Mouse (Mus musculus) myocyte (in vitro differentiated cells): ENCODE measurements around the gene Pakap. TPM values are rescaled to one million over a fixed set of nuclear protein-coding genes. Genes with fewer than 3 reads are reported as not detected.

Experiments used
- H3K27me3 ChIP-seq: one replicate; pipeline ENCODE4 v1.6.1; 2011; ENCODE audit not compliant: control insufficient read depth, insufficient read depth, insufficient read length
- H3K36me3 ChIP-seq: one replicate; pipeline ENCODE4 v1.6.1; 2011; ENCODE audit not compliant: control insufficient read depth, insufficient read depth
- H3K4me2 ChIP-seq: one replicate; pipeline ENCODE4 v1.6.1; 2011; ENCODE audit warnings: low read depth, control low read depth
- H3K4me3 ChIP-seq: one replicate; pipeline ENCODE4 v1.5.1; 2011; ENCODE audit warnings: mild to moderate bottlenecking, control low read depth, moderate library complexity
- H3K79me2 ChIP-seq: one replicate; pipeline ENCODE4 v1.6.1; 2011; ENCODE audit not compliant: control insufficient read depth, insufficient read depth
- H3ac ChIP-seq: one replicate; pipeline ENCODE4 v1.6.1; 2011; ENCODE audit not compliant: control insufficient read depth, insufficient read length
- CEBPB ChIP-seq: IDR thresholded peaks from 2 replicates; pipeline ENCODE4 v1.6.1; 2011; ENCODE audit warnings: mild to moderate bottlenecking, moderate library complexity; ENCODE audit not compliant: poor library complexity, insufficient read depth, severe bottlenecking
- E2F4 ChIP-seq: IDR thresholded peaks from one replicate; pipeline ENCODE4 v1.6.1; 2011; ENCODE audit warnings: mild to moderate bottlenecking, control low read depth, moderate library complexity; ENCODE audit not compliant: insufficient read depth
- MAX ChIP-seq: IDR thresholded peaks from one replicate; pipeline ENCODE4 v1.6.1; 2011; ENCODE audit warnings: low read depth, mild to moderate bottlenecking, control low read depth
- MYOD1 ChIP-seq, 3 experiments: IDR thresholded peaks; one replicate each; pipeline ENCODE4 v1.6.1; 2011; ENCODE audit warnings: control low read depth in 2 of 3, low read depth in 2 of 3, mild to moderate bottlenecking in 2 of 3, moderate library complexity in 1 of 3; ENCODE audit not compliant: insufficient read length in 2 of 3, control insufficient read depth in 1 of 3
- MYOG ChIP-seq, 3 experiments: IDR thresholded peaks; one replicate each; pipeline ENCODE4 v1.6.1; 2011; ENCODE audit warnings: control low read depth in 2 of 3, low read depth in 2 of 3, mild to moderate bottlenecking in 2 of 3; ENCODE audit not compliant: insufficient read length in 2 of 3, control insufficient read depth in 1 of 3, insufficient read depth in 1 of 3
- POLR2A ChIP-seq: IDR thresholded peaks from one replicate; pipeline ENCODE4 v1.6.1; 2011; ENCODE audit warnings: low read depth, mild to moderate bottlenecking, control low read depth, moderate library complexity; ENCODE audit not compliant: insufficient read length
- POLR2AphosphoS2 ChIP-seq: IDR thresholded peaks from one replicate; pipeline ENCODE4 v1.6.1; 2011; ENCODE audit warnings: low read depth, control low read depth; ENCODE audit not compliant: insufficient read length
- REST ChIP-seq: IDR thresholded peaks from one replicate; pipeline ENCODE4 v1.6.1; 2011; ENCODE audit warnings: mild to moderate bottlenecking, control low read depth, moderate library complexity; ENCODE audit not compliant: insufficient read depth, insufficient read length
- SRF ChIP-seq: IDR thresholded peaks from one replicate; pipeline ENCODE4 v1.6.1; 2011; ENCODE audit warnings: low read depth; ENCODE audit not compliant: control insufficient read depth, insufficient read length
- TCF12 ChIP-seq: IDR thresholded peaks from one replicate; pipeline ENCODE4 v1.6.1; 2011; ENCODE audit warnings: mild to moderate bottlenecking, control low read depth; ENCODE audit not compliant: poor library complexity, insufficient read depth, severe bottlenecking
- TCF3 ChIP-seq: IDR thresholded peaks from one replicate; pipeline ENCODE4 v1.6.1; 2011; ENCODE audit warnings: low read depth, control low read depth; ENCODE audit not compliant: insufficient read length
- USF1 ChIP-seq: IDR thresholded peaks from one replicate; pipeline ENCODE4 v1.6.1; 2011; ENCODE audit warnings: low read depth, mild to moderate bottlenecking, control low read depth, moderate library complexity
- polyA plus RNA-seq: library from polyadenylated mRNA; unstranded; fragments of >200 nt; fragmentation: generic; extraction: Trizol; gene quantifications from one replicate; pipeline ENCODE4 v1.2.1, GENCODE M21; 2012; ENCODE audit warnings: missing spikeins

Gene Pakap
- polyA plus RNA-seq, 1 experiment = 6.5 TPM

GRCm38 (mm10) chr4:57637636-57638386 is 69.8 kb downstream of the Pakap start:
- TF ChIP-seq REST = no peak
- Histone ChIP-seq H3K4me3 (no peak overlapping the region), H3ac (no peak overlapping the region), H3K4me2 (peak overlapping the region; percentile 64), H3K36me3 (no peaks in the 10 kb centered on the region), H3K27me3 (no peaks in the 10 kb centered on the region), H3K79me2 (peaks cover 69% of the 10 kb centered on the region)

GRCm38 (mm10) chr4:57638941-57639340 is 71.0 kb downstream of the Pakap start:
- TF ChIP-seq SRF (no peak), TCF12 (no peak), TCF3 (no peak), POLR2AphosphoS2 (no peak), POLR2A (no peak), USF1 (no peak), MYOD1 (IDR thresholded peaks at IDR 0.05; ENCODE audit: control insufficient read depth in 1 of 3, insufficient read length in 2 of 3, low read depth in 2 of 3) (no peak), MAX (no peak), E2F4 (no peak), CEBPB (no peak), REST (no peak), MYOG (IDR thresholded peaks at IDR 0.05; ENCODE audit: control insufficient read depth in 1 of 3, insufficient read depth in 1 of 3, insufficient read length in 2 of 3, low read depth in 2 of 3) (no peak)
- H3K79me2 ChIP-seq = peaks cover 59% of the 10 kb centered on the region

GRCm38 (mm10) chr4:57640222-57640621 is 72.2 kb downstream of the Pakap start:
- Histone ChIP-seq H3ac (no peak overlapping the region), H3K36me3 (peaks cover 8% of the 10 kb centered on the region), H3K4me3 (no peak overlapping the region), H3K27me3 (no peaks in the 10 kb centered on the region), H3K4me2 (no peak overlapping the region), H3K79me2 (peaks cover 47% of the 10 kb centered on the region)
- TF ChIP-seq TCF3 = no peak
- TF ChIP-seq SRF = no peak
- no peak for TF ChIP-seq MAX
- TF ChIP-seq POLR2AphosphoS2 = no peak
- TF ChIP-seq REST = no peak
- TF ChIP-seq USF1 = no peak
- TF ChIP-seq POLR2A = no peak
- TF ChIP-seq MYOD1 (IDR thresholded peaks at IDR 0.05; ENCODE audit: control insufficient read depth in 1 of 3, insufficient read length in 2 of 3, low read depth in 2 of 3) = no peak
- no peak for TF ChIP-seq CEBPB
- TF ChIP-seq E2F4 = no peak
- no peak for TF ChIP-seq TCF12
- no peak for TF ChIP-seq MYOG (IDR thresholded peaks at IDR 0.05; ENCODE audit: control insufficient read depth in 1 of 3, insufficient read depth in 1 of 3, insufficient read length in 2 of 3, low read depth in 2 of 3)

More at GRCm38 (mm10) chr4:57638941-57639340, 71.0 kb downstream of the Pakap start:
- Histone ChIP-seq H3K27me3 (no peaks in the 10 kb centered on the region), H3K4me3 (no peak overlapping the region), H3K4me2 (no peak overlapping the region), H3ac (no peak overlapping the region), H3K36me3 (peaks cover 2% of the 10 kb centered on the region)

GRCm38 (mm10) chr4:57640971-57641370 is 73.0 kb downstream of the Pakap start:
- H3ac ChIP-seq = no peak overlapping the region
- no peak for TF ChIP-seq MYOD1 (IDR thresholded peaks at IDR 0.05; ENCODE audit: control insufficient read depth in 1 of 3, insufficient read length in 2 of 3, low read depth in 2 of 3)

GRCm38 (mm10) chr4:57650994-57651393 is 83.0 kb downstream of the Pakap start:
- TF ChIP-seq E2F4 = no peak
- TF ChIP-seq POLR2A = no peak
- TF ChIP-seq CEBPB = no peak
- no peak for TF ChIP-seq MAX
- TF ChIP-seq TCF12 = no peak
- TF ChIP-seq USF1 = no peak
- TF ChIP-seq MYOD1 (IDR thresholded peaks at IDR 0.05; ENCODE audit: control insufficient read depth in 1 of 3, insufficient read length in 2 of 3, low read depth in 2 of 3) = no peak
- TF ChIP-seq TCF3 = no peak
- no peak for TF ChIP-seq MYOG (IDR thresholded peaks at IDR 0.05; ENCODE audit: control insufficient read depth in 1 of 3, insufficient read depth in 1 of 3, insufficient read length in 2 of 3, low read depth in 2 of 3)
- no peak for TF ChIP-seq REST
- TF ChIP-seq SRF = no peak
- no peak for TF ChIP-seq POLR2AphosphoS2
- H3K36me3 ChIP-seq = peaks cover 22% of the 10 kb centered on the region

More at GRCm38 (mm10) chr4:57640971-57641370, 73.0 kb downstream of the Pakap start:
- Histone ChIP-seq H3K27me3 (no peaks in the 10 kb centered on the region), H3K4me3 (no peak overlapping the region), H3K36me3 (peaks cover 8% of the 10 kb centered on the region), H3K79me2 (peaks cover 39% of the 10 kb centered on the region), H3K4me2 (no peak overlapping the region)

More at GRCm38 (mm10) chr4:57650994-57651393, 83.0 kb downstream of the Pakap start:
- Histone ChIP-seq H3ac (no peak overlapping the region), H3K4me2 (peak overlapping the region; percentile 55), H3K27me3 (no peaks in the 10 kb centered on the region), H3K4me3 (no peak overlapping the region), H3K79me2 (peaks cover 9% of the 10 kb centered on the region)
